Mouse (Mus musculus): ENCODE results near the gene Nfkbie. TPM values are rescaled to one million over a fixed set of nuclear protein-coding genes. Genes with fewer than 3 reads are reported as not detected.

Nfkbie gene
- polyA plus RNA-seq (2014; fragmentation: Nextera tagmentation; extraction: Ambion mirVana), result 4.2 and 4.9 TPM in 2 replicates

DNA sequence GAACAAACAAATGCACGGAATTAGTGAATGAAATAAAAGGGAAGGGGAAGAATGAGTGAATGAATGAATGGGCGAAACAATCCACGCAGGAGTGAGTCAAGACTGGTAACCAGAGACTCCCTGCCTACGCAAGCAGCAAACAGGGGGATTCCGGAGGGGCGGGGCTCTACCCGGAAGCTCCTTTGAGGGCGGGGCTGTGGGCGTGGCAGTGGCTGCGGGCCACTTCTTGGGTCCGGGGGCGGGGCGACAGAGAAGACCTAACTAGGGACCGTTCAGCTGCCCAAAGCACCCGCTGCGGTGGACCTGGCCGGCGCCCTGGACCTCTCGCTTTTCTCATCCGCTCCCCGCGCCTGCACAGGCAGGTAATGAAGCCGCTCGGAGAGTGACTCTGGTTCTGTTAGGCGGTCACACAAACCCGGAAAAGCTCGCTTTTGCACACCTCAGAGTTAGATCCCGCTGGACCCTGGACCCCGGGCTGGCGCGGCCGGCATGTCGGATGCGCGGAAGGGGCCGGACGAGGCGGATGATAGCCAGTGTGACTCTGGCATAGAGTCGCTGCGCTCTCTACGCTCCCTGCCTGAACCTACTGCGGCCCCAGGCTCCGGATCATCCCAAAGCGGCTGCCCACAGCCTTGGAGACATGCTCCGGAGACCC, at the start of gene Nfkbie:
Gene Nfkbie (plus strand): TSS at position 252 of the 655 bp plus-strand sequence.
- Histone ChIP-seq H3K4me3 (replicated peaks; ENCODE audit: low read depth, low read length) (peak within 1 kb of the TSS; percentile 59), H3K9ac (replicated peaks; ENCODE audit: low read length) (peak within 1 kb of the TSS; percentile 66), H3K4me2 (ENCODE audit: low read length) (peak within 1 kb of the TSS; percentile 96), H3K9me3 (ENCODE audit: control insufficient read depth, low read length) (no peaks in the 10 kb centered on the region), H3K27ac (replicated peaks; ENCODE audit: low read depth, low read length) (0 out of 2 replicates have a peak within 1 kb of the TSS, but pooled peaks have one; percentile 9), H3K27me3 (ENCODE audit: control insufficient read depth, insufficient read depth, low read length) (no peaks in the 10 kb centered on the region), H3K4me1 (ENCODE audit: control insufficient read depth, insufficient read depth, low read length) (peaks cover 15% of the 10 kb centered on the region; the same call in 1 of the 2 replicates), H3K36me3 (ENCODE audit: control insufficient read depth, insufficient read depth, low read length) (no peaks in the 10 kb centered on the region)
- WGBS, result under 1% methylated on average over 45 of the region's 45 CpGs
- peak; percentile 83 for ATAC-seq (ENCODE audit: low FRiP score, low TSS enrichment)
- DNase-seq, result peak; percentile 94

GRCm38 (mm10) chr17:45505941-45506465, 49.5 kb upstream of the Nfkbie start:
- Histone ChIP-seq H3K4me2 (ENCODE audit: low read length) (no peak overlapping the region), H3K9ac (replicated peaks; ENCODE audit: low read length) (no peak overlapping the region; the same call in 1 of the 2 replicates), H3K4me1 (ENCODE audit: control insufficient read depth, insufficient read depth, low read length) (0 out of 2 replicates have a peak, but pooled peaks cover 5% of the 10 kb centered on the region), H3K9me3 (ENCODE audit: control insufficient read depth, low read length) (no peaks in the 10 kb centered on the region), H3K36me3 (ENCODE audit: control insufficient read depth, insufficient read depth, low read length) (peaks cover 11% of the 10 kb centered on the region; the same call in 1 of the 2 replicates), H3K4me3 (replicated peaks; ENCODE audit: low read depth, low read length) (no peak overlapping the region), H3K27me3 (ENCODE audit: control insufficient read depth, insufficient read depth, low read length) (no peaks in the 10 kb centered on the region), H3K27ac (replicated peaks; ENCODE audit: low read depth, low read length) (no peak overlapping the region)
- 79% methylated on average over 6 of the region's 6 CpGs for WGBS
- DNase-seq, result no peak
- no peak for ATAC-seq (ENCODE audit: low FRiP score, low TSS enrichment)

DNA sequence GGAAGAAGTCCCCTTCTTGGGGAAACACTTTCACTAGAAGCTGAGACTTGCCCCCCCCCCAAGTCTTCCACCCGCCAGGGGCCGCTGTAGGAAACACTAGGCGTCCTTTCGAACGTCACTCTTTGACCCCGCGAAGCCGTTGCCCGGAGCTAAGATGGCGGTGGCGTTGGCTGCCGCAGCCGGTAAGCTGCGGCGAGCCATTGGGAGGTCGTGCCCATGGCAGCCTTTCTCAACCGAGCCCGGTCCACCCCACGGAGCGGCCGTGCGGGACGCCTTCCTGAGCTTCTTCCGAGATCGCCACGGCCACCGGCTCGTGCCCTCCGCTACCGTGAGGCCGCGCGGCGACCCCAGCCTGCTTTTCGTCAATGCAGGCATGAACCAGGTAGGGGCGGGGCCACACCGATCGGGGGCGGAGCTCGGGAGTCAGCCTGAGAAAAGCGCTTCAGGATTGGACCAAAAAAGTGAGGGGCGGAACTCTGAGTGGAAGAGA, 48.8 kb upstream of the Nfkbie start, which contains the start of gene Aars2:
Gene Aars2 (plus strand): TSS at position 142 of the 490 bp plus-strand sequence.
- Histone ChIP-seq H3K9me3 (ENCODE audit: control insufficient read depth, low read length) (no peaks in the 10 kb centered on the region), H3K4me3 (replicated peaks; ENCODE audit: low read depth, low read length) (peak within 1 kb of the TSS; percentile 65), H3K9ac (replicated peaks; ENCODE audit: low read length) (peak within 1 kb of the TSS; percentile 73), H3K4me1 (ENCODE audit: control insufficient read depth, insufficient read depth, low read length) (0 out of 2 replicates have a peak, but pooled peaks cover 5% of the 10 kb centered on the region), H3K27ac (replicated peaks; ENCODE audit: low read depth, low read length) (peak within 1 kb of the TSS; percentile 91), H3K36me3 (ENCODE audit: control insufficient read depth, insufficient read depth, low read length) (peaks cover 11% of the 10 kb centered on the region; the same call in 1 of the 2 replicates), H3K4me2 (ENCODE audit: low read length) (peak within 1 kb of the TSS; percentile 37), H3K27me3 (ENCODE audit: control insufficient read depth, insufficient read depth, low read length) (no peaks in the 10 kb centered on the region)
- ATAC-seq (ENCODE audit: low FRiP score, low TSS enrichment), result peak; percentile 94
- peak; percentile 98 for DNase-seq
- under 1% methylated on average over 42 of the region's 42 CpGs for WGBS

DNA sequence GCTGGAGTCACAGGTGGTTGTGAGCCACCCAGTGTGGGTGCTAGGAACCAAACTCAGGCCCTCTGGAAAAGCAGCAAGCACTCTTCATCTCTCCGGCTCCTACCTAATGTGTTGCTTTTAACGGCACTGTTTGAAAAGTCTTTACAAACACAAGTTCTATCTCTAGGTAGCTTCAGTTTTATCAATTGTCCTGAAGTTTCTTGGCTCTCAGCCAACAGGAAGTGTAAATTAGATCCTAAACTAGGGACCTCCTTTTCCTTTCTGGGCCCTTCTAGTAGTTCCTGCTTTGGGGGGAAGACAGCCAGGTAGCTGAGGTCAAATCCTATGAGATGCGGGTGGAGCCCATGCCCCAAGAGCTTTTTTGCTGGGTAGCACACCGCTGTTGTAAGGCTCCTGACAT, 44.6 kb upstream of the Nfkbie start:
- no peaks in the 10 kb centered on the region for H3K27me3 ChIP-seq (ENCODE audit: control insufficient read depth, insufficient read depth, low read length)
- H3K4me3 ChIP-seq (replicated peaks; ENCODE audit: low read depth, low read length), result no peak overlapping the region
- H3K36me3 ChIP-seq (ENCODE audit: control insufficient read depth, insufficient read depth, low read length), result peaks cover 11% of the 10 kb centered on the region; the same call in 1 of the 2 replicates
- WGBS, result 98% methylated on average over 4 of the region's 4 CpGs
- H3K9me3 ChIP-seq (ENCODE audit: control insufficient read depth, low read length), result no peaks in the 10 kb centered on the region
- ATAC-seq (ENCODE audit: low FRiP score, low TSS enrichment), result no peak
- no peak for DNase-seq
- H3K4me2 ChIP-seq (ENCODE audit: low read length), result no peak overlapping the region
- H3K27ac ChIP-seq (replicated peaks; ENCODE audit: low read depth, low read length), result no peak overlapping the region
- H3K9ac ChIP-seq (replicated peaks; ENCODE audit: low read length), result no peak overlapping the region
- 0 out of 2 replicates have a peak, but pooled peaks cover 5% of the 10 kb centered on the region for H3K4me1 ChIP-seq (ENCODE audit: control insufficient read depth, insufficient read depth, low read length)

GRCm38 (mm10) chr17:45511757-45512156, 43.7 kb upstream of the Nfkbie start:
- no peaks in the 10 kb centered on the region for H3K27me3 ChIP-seq (ENCODE audit: control insufficient read depth, insufficient read depth, low read length)
- no peaks in the 10 kb centered on the region for H3K9me3 ChIP-seq (ENCODE audit: control insufficient read depth, low read length)
- WGBS, result 93% methylated on average over 4 of the region's 4 CpGs
- no peak overlapping the region for H3K27ac ChIP-seq (replicated peaks; ENCODE audit: low read depth, low read length)
- peaks cover 11% of the 10 kb centered on the region; the same call in 1 of the 2 replicates for H3K36me3 ChIP-seq (ENCODE audit: control insufficient read depth, insufficient read depth, low read length)
- H3K4me3 ChIP-seq (replicated peaks; ENCODE audit: low read depth, low read length), result no peak overlapping the region
- no peaks in the 10 kb centered on the region for H3K4me1 ChIP-seq (ENCODE audit: control insufficient read depth, insufficient read depth, low read length)
- DNase-seq (no peak), ATAC-seq (ENCODE audit: low FRiP score, low TSS enrichment) (no peak)
- H3K9ac ChIP-seq (replicated peaks; ENCODE audit: low read length), result no peak overlapping the region
- no peak overlapping the region for H3K4me2 ChIP-seq (ENCODE audit: low read length)

- H3K4me3 ChIP-seq (replicated peaks; ENCODE audit: low read depth, low read length), result no peak overlapping the region
- no peak overlapping the region for H3K27ac ChIP-seq (replicated peaks; ENCODE audit: low read depth, low read length)
- no peaks in the 10 kb centered on the region for H3K4me1 ChIP-seq (ENCODE audit: control insufficient read depth, insufficient read depth, low read length)
- no peaks in the 10 kb centered on the region for H3K9me3 ChIP-seq (ENCODE audit: control insufficient read depth, low read length)
- ATAC-seq (ENCODE audit: low FRiP score, low TSS enrichment), result no peak
- H3K4me2 ChIP-seq (ENCODE audit: low read length), result no peak overlapping the region
- WGBS, result 48% methylated on average over 15 of the region's 15 CpGs
- no peak for DNase-seq
- H3K27me3 ChIP-seq (ENCODE audit: control insufficient read depth, insufficient read depth, low read length), result no peaks in the 10 kb centered on the region
- peaks cover 13% of the 10 kb centered on the region; the same call in 1 of the 2 replicates for H3K36me3 ChIP-seq (ENCODE audit: control insufficient read depth, insufficient read depth, low read length)
- no peak overlapping the region for H3K9ac ChIP-seq (replicated peaks; ENCODE audit: low read length)
Measured at GRCm38 (mm10) chr17:45515204-45515726, 40.2 kb upstream of the Nfkbie start.

DNA sequence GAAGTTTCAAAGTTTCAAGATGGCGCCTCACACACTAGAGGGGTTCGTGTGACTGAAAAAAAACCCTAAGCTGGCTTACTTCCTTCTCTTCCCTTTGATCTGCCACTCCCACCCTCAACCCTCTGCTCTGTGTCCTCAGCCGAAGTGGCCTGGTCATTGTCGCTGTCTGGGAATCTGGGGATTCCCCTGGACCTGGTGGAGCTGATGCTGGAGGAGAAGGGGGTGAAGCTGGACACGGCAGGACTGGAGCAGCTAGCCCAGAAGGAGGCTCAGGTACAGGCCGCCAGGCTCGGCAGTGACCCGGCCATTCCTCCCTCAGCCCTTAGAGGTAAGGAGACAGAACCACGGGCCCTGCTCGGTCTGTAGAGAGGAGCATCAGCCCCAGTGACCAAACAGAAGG, 39.7 kb upstream of the Nfkbie start:
- 90% methylated on average over 10 of the region's 10 CpGs for WGBS
- no peaks in the 10 kb centered on the region for H3K4me1 ChIP-seq (ENCODE audit: control insufficient read depth, insufficient read depth, low read length)
- ATAC-seq (ENCODE audit: low FRiP score, low TSS enrichment), result no peak
- no peaks in the 10 kb centered on the region for H3K27me3 ChIP-seq (ENCODE audit: control insufficient read depth, insufficient read depth, low read length)
- no peak for DNase-seq
- no peak overlapping the region for H3K9ac ChIP-seq (replicated peaks; ENCODE audit: low read length)
- H3K9me3 ChIP-seq (ENCODE audit: control insufficient read depth, low read length), result no peaks in the 10 kb centered on the region
- no peak overlapping the region for H3K4me3 ChIP-seq (replicated peaks; ENCODE audit: low read depth, low read length)
- H3K4me2 ChIP-seq (ENCODE audit: low read length), result no peak overlapping the region
- peaks cover 17% of the 10 kb centered on the region for H3K36me3 ChIP-seq (ENCODE audit: control insufficient read depth, insufficient read depth, low read length)
- no peak overlapping the region for H3K27ac ChIP-seq (replicated peaks; ENCODE audit: low read depth, low read length)

DNA sequence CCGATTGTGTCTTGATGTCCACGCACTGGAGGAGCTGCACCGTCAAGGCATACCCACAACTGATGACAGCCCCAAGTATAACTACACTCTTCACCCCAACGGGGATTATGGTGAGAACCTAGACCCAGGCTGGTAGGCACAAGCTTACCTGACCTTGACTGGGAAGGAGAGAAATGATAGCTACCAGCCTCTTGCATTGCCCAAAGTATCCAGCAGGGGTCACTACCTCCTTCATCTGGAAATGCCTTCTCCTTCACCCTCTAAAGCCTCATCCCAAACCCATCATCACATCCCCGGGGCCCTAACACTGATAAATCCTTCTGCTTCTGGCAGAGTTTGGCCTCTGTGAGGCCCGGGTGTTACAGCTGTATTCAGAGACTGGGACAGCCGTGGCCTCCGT, 39.0 kb upstream of the Nfkbie start:
- peak; percentile 51 for ATAC-seq (ENCODE audit: low FRiP score, low TSS enrichment)
- 49% methylated on average over 8 of the region's 8 CpGs for WGBS
- H3K4me2 ChIP-seq (ENCODE audit: low read length), result no peak overlapping the region
- peak; percentile 90 for DNase-seq
- no peak overlapping the region for H3K4me3 ChIP-seq (replicated peaks; ENCODE audit: low read depth, low read length)
- H3K36me3 ChIP-seq (ENCODE audit: control insufficient read depth, insufficient read depth, low read length), result peaks cover 17% of the 10 kb centered on the region
- no peaks in the 10 kb centered on the region for H3K27me3 ChIP-seq (ENCODE audit: control insufficient read depth, insufficient read depth, low read length)
- H3K9me3 ChIP-seq (ENCODE audit: control insufficient read depth, low read length), result no peaks in the 10 kb centered on the region
- H3K27ac ChIP-seq (replicated peaks; ENCODE audit: low read depth, low read length), result no peak overlapping the region
- H3K4me1 ChIP-seq (ENCODE audit: control insufficient read depth, insufficient read depth, low read length), result no peaks in the 10 kb centered on the region
- H3K9ac ChIP-seq (replicated peaks; ENCODE audit: low read length), result no peak overlapping the region
